Mouse (Mus musculus) neural tube, embryonic 15.5 days (tissue): Measurements from ENCODE around the gene Exoc3. TPM values are rescaled to one million over a fixed set of nuclear protein-coding genes. Genes with fewer than 3 reads are reported as not detected.

Source experiments
- ATAC-seq: fragments of 200-750 bp; cut with Nextera tagmentation; 2 replicates; pipeline ENCODE4 v1.8.0; 2017; ENCODE audit warnings: mild to moderate bottlenecking, moderate TSS enrichment, moderate library complexity; ENCODE audit not compliant: low FRiP score
- H3K27ac ChIP-seq: fragments of 300-500 bp; sonication (generic); replicated peaks from 2 replicates; pipeline ENCODE4 v1.5.1; 2015; ENCODE audit warnings: mild to moderate bottlenecking, inconsistent platforms
- H3K27me3 ChIP-seq: fragments of 300-500 bp; sonication (generic); replicated peaks from 2 replicates; pipeline ENCODE4 v1.6.1; 2015; ENCODE audit warnings: inconsistent platforms
- H3K36me3 ChIP-seq: fragments of 300-500 bp; sonication (generic); 2 replicates; pipeline ENCODE4 v1.6.1; 2015; ENCODE audit warnings: inconsistent platforms
- H3K4me1 ChIP-seq: fragments of 300-500 bp; sonication (generic); 2 replicates; pipeline ENCODE4 v1.6.1; 2015; ENCODE audit warnings: inconsistent platforms
- H3K4me2 ChIP-seq: fragments of 300-500 bp; sonication (generic); 2 replicates; pipeline ENCODE4 v1.6.1; 2015; ENCODE audit warnings: inconsistent platforms, mild to moderate bottlenecking, moderate library complexity
- H3K4me3 ChIP-seq: fragments of 300-500 bp; sonication (generic); replicated peaks from 2 replicates; pipeline ENCODE4 v1.5.1; 2015; ENCODE audit warnings: mild to moderate bottlenecking, inconsistent platforms
- H3K9ac ChIP-seq: fragments of 300-500 bp; sonication (generic); replicated peaks from 2 replicates; pipeline ENCODE4 v1.6.1; 2015; ENCODE audit warnings: mild to moderate bottlenecking, inconsistent platforms
- H3K9me3 ChIP-seq: fragments of 300-500 bp; sonication (generic); replicated peaks from 2 replicates; pipeline ENCODE4 v1.6.1; 2016; ENCODE audit warnings: inconsistent platforms
- WGBS: fragments of 180-500 bp; shearing (Covaris S2); methylation state at CpG from one replicate; pipeline ENCODE4 v1.1.7; 2015; ENCODE audit warnings: mixed read lengths; 5-methylcytosine and 5-hydroxymethylcytosine counted together
- polyA plus RNA-seq: library from polyadenylated mRNA; unstranded; fragments of >200 nt; fragmentation: Nextera tagmentation; extraction: Ambion mirVana; gene quantifications from 2 replicates; pipeline ENCODE4 v1.2.1, GENCODE M21; 2015

Exoc3 gene
- polyA plus RNA-seq, 1 experiment from 2014 or later: 109 TPM

GRCm38 (mm10) chr13:74169446-74170164 lies 38.9 kb downstream of the Exoc3 start:
- H3K4me3 ChIP-seq: no peak overlapping the region
- no peaks in the 10 kb centered on the region for H3K27me3 ChIP-seq
- H3K27ac ChIP-seq: no peak overlapping the region
- ATAC-seq: no peak
- H3K36me3 ChIP-seq: peaks cover 48% of the 10 kb centered on the region
- no peaks in the 10 kb centered on the region for H3K9me3 ChIP-seq
- 92% methylated on average over 10 of the region's 10 CpGs for WGBS
- H3K4me1 ChIP-seq: peaks cover 10% of the 10 kb centered on the region
- H3K9ac ChIP-seq: no peak overlapping the region
- no peak overlapping the region for H3K4me2 ChIP-seq

GRCm38 (mm10) chr13:74167492-74167891 lies 41.0 kb downstream of the Exoc3 start:
- Histone ChIP-seq H3K4me3 (no peak overlapping the region), H3K4me2 (peak overlapping the region; percentile 88), H3K9me3 (no peaks in the 10 kb centered on the region), H3K27me3 (no peaks in the 10 kb centered on the region), H3K9ac (no peak overlapping the region), H3K36me3 (peaks cover 29% of the 10 kb centered on the region), H3K4me1 (peaks cover 10% of the 10 kb centered on the region), H3K27ac (no peak overlapping the region)
- 90% methylated on average over 2 of the region's 2 CpGs for WGBS
- no peak; the same call in none of the 2 replicates for ATAC-seq

GRCm38 (mm10) chr13:74167057-74167413 lies 41.5 kb downstream of the Exoc3 start:
- Histone ChIP-seq H3K27ac (no peak overlapping the region), H3K4me2 (peak overlapping the region; percentile 88)

GRCm38 (mm10) chr13:74166348-74167056 lies 42.0 kb downstream of the Exoc3 start:
- ATAC-seq: peak; percentile 86
- Histone ChIP-seq H3K36me3 (peaks cover 22% of the 10 kb centered on the region), H3K4me1 (peaks cover 10% of the 10 kb centered on the region), H3K9ac (peak overlapping the region; percentile 55), H3K4me2 (peak overlapping the region; percentile 88), H3K9me3 (no peaks in the 10 kb centered on the region), H3K27ac (no peak overlapping the region), H3K27me3 (no peaks in the 10 kb centered on the region), H3K4me3 (peak overlapping the region; percentile 51)
- WGBS: 11% methylated on average over 19 of the region's 19 CpGs

More at GRCm38 (mm10) chr13:74167057-74167413, 41.5 kb downstream of the Exoc3 start:
- H3K36me3 ChIP-seq: peaks cover 27% of the 10 kb centered on the region
- peak overlapping the region; percentile 51 for H3K4me3 ChIP-seq
- H3K9ac ChIP-seq: peak overlapping the region; percentile 55
- no peaks in the 10 kb centered on the region for H3K9me3 ChIP-seq
- H3K4me1 ChIP-seq: peaks cover 10% of the 10 kb centered on the region
- no peaks in the 10 kb centered on the region for H3K27me3 ChIP-seq
- WGBS: 6% methylated on average over 9 of the region's 9 CpGs
- peak; percentile 78 for ATAC-seq

GRCm38 (mm10) chr13:74147327-74147726 lies 61.2 kb downstream of the Exoc3 start:
- no peak overlapping the region for H3K9ac ChIP-seq
- H3K4me3 ChIP-seq: no peak overlapping the region
- no peaks in the 10 kb centered on the region for H3K27me3 ChIP-seq
- no peaks in the 10 kb centered on the region for H3K4me1 ChIP-seq
- no peaks in the 10 kb centered on the region for H3K9me3 ChIP-seq
- WGBS: 88% methylated on average over 2 of the region's 2 CpGs
- no peak overlapping the region for H3K27ac ChIP-seq
- H3K36me3 ChIP-seq: no peaks in the 10 kb centered on the region
- ATAC-seq: no peak
- no peak overlapping the region for H3K4me2 ChIP-seq

- H3K9ac ChIP-seq: no peak overlapping the region
- peak; percentile 90 for ATAC-seq
- no peaks in the 10 kb centered on the region for H3K27me3 ChIP-seq
- no peaks in the 10 kb centered on the region for H3K4me1 ChIP-seq
- 49% methylated on average over 3 of the region's 3 CpGs for WGBS
- no peak overlapping the region for H3K27ac ChIP-seq
- no peaks in the 10 kb centered on the region for H3K36me3 ChIP-seq
- H3K4me2 ChIP-seq: no peak overlapping the region
- H3K9me3 ChIP-seq: no peaks in the 10 kb centered on the region
- H3K4me3 ChIP-seq: no peak overlapping the region
Observed at GRCm38 (mm10) chr13:74145983-74146622, 62.4 kb downstream of the Exoc3 start.

GRCm38 (mm10) chr13:74144120-74144884 lies 64.2 kb downstream of the Exoc3 start:
- Histone ChIP-seq H3K9me3 (no peaks in the 10 kb centered on the region), H3K4me3 (no peak overlapping the region), H3K27ac (no peak overlapping the region), H3K36me3 (no peaks in the 10 kb centered on the region), H3K9ac (no peak overlapping the region), H3K4me2 (no peak overlapping the region), H3K27me3 (no peaks in the 10 kb centered on the region), H3K4me1 (no peaks in the 10 kb centered on the region)
- no peak for ATAC-seq
- WGBS: 90% methylated on average over 7 of the region's 7 CpGs

- no peaks in the 10 kb centered on the region for H3K4me1 ChIP-seq
- WGBS: 78% methylated on average over 3 of the region's 3 CpGs
- no peak overlapping the region for H3K27ac ChIP-seq
- H3K36me3 ChIP-seq: no peaks in the 10 kb centered on the region
- no peak overlapping the region for H3K4me3 ChIP-seq
- H3K9me3 ChIP-seq: no peaks in the 10 kb centered on the region
- no peaks in the 10 kb centered on the region for H3K27me3 ChIP-seq
- ATAC-seq: no peak
- H3K9ac ChIP-seq: no peak overlapping the region
- no peak overlapping the region for H3K4me2 ChIP-seq
Observed at GRCm38 (mm10) chr13:74143282-74143681, 65.2 kb downstream of the Exoc3 start.

- Histone ChIP-seq H3K4me1 (no peaks in the 10 kb centered on the region), H3K4me3 (no peak overlapping the region), H3K4me2 (no peak overlapping the region), H3K9ac (no peak overlapping the region), H3K27ac (no peak overlapping the region), H3K36me3 (no peaks in the 10 kb centered on the region), H3K27me3 (no peaks in the 10 kb centered on the region), H3K9me3 (no peaks in the 10 kb centered on the region)
- no peak for ATAC-seq
- 97% methylated on average over 6 of the region's 6 CpGs for WGBS
Observed at GRCm38 (mm10) chr13:74140793-74141192, 67.7 kb downstream of the Exoc3 start.

- no peak overlapping the region for H3K4me2 ChIP-seq
- no peak overlapping the region for H3K9ac ChIP-seq
- no peaks in the 10 kb centered on the region for H3K9me3 ChIP-seq
- WGBS: 87% methylated on average over 7 of the region's 7 CpGs
- H3K4me1 ChIP-seq: no peaks in the 10 kb centered on the region
- no peaks in the 10 kb centered on the region for H3K27me3 ChIP-seq
- H3K36me3 ChIP-seq: no peaks in the 10 kb centered on the region
- ATAC-seq: no peak
- H3K4me3 ChIP-seq: no peak overlapping the region
- no peak overlapping the region for H3K27ac ChIP-seq
Observed at GRCm38 (mm10) chr13:74138906-74139647, 69.5 kb downstream of the Exoc3 start.

GRCm38 (mm10) chr13:74129909-74130308 lies 78.6 kb downstream of the Exoc3 start:
- Histone ChIP-seq H3K4me2 (no peak overlapping the region), H3K4me1 (no peaks in the 10 kb centered on the region), H3K27me3 (no peaks in the 10 kb centered on the region), H3K4me3 (no peak overlapping the region), H3K9ac (no peak overlapping the region), H3K27ac (no peak overlapping the region), H3K9me3 (no peaks in the 10 kb centered on the region), H3K36me3 (no peaks in the 10 kb centered on the region)
- WGBS: 91% methylated on average over 6 of the region's 6 CpGs
- ATAC-seq: no peak
